Mouse (Mus musculus) urinary bladder, postnatal 36 days (tissue): Measurements from ENCODE around the gene Ccdc47.
"Not testable (repeated sequence)": the region's sequence is repeated elsewhere in the genome, so short reads cannot be mapped to it uniquely, and the experiment has no call there.

Source experiments
- DNase-seq, 2 experiments: peaks; one replicate each; pipeline ENCODE4 v3.0.0; 2022; ENCODE audit warnings: low spot score in 2 of 2, mixed read lengths in 1 of 2

The Ccdc47 gene

DNA sequence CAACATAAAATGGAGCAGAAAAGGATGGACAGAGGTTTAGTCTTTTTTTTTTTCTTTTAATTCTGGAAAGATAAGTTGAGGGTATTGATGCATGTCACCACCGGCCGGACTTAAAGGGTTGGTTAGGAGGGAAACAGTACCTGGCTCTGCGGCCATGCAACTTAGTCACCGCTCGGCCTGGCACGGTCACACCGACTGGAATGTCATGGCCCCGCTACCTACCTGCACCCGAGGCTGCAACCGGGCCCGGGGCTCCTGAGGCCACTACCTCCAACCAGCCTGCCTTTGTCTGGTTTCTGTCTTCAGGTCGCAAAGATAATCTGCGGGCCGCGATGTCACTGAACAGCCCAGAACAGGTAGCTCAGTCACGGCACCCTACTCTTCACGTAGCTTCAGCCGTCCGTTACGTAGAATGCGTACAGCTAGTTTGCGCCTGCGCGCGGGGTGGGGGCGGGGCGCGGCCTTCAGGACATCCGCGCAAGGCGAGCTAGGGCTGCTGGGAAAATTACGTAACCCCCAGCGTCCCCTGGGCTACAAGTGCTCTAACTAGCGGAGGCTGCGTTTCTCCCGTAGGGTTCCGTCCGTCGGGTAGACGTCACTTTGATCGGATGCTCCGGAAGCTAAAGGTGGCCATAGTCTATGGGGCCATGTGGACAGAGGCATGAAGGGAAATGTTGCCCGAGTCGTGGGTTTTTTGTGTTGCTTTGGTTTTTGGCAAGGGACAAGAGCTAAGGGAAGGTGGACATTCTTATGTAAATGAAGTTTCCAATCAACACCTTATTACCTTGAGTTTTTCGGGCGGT is at the start of gene Ccdc47:
Ccdc47 (minus strand) TSS at position 418 of the 803 bp plus-strand sequence.
- DNase-seq = peak; percentile 87 to 95

- DNase-seq = no peak
These were observed 49.4 kb upstream of the Ccdc47 start for GRCm38 (mm10) chr11:106265570-106265969.

- no peak for DNase-seq
These were observed 48.8 kb upstream of the Ccdc47 start for GRCm38 (mm10) chr11:106264988-106265387.

GRCm38 (mm10) chr11:106263963-106264362 is 47.8 kb upstream of the Ccdc47 start:
- DNase-seq = no peak

- no peak for DNase-seq
These were observed 44.8 kb upstream of the Ccdc47 start for GRCm38 (mm10) chr11:106260826-106261450.

DNA sequence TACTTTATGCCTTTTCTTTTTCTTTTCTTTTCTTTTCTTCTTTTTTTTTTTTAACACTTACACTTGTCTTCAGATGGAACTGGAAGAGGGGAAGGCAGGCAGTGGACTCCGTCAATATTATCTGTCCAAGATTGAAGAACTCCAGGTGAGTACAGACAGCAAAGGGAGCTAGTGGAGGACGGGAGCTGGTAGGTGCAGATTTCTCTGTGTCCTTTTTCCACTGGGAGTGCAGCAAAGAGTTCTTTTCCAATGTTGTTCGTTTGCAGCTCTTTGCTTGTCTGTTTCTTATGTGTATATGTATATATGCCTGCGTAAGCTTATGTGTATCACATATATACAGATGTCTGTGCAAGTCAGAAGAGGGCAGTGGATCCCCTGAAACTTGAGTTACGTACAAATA is 40.6 kb upstream of the Ccdc47 start:
- no peak for DNase-seq

DNA sequence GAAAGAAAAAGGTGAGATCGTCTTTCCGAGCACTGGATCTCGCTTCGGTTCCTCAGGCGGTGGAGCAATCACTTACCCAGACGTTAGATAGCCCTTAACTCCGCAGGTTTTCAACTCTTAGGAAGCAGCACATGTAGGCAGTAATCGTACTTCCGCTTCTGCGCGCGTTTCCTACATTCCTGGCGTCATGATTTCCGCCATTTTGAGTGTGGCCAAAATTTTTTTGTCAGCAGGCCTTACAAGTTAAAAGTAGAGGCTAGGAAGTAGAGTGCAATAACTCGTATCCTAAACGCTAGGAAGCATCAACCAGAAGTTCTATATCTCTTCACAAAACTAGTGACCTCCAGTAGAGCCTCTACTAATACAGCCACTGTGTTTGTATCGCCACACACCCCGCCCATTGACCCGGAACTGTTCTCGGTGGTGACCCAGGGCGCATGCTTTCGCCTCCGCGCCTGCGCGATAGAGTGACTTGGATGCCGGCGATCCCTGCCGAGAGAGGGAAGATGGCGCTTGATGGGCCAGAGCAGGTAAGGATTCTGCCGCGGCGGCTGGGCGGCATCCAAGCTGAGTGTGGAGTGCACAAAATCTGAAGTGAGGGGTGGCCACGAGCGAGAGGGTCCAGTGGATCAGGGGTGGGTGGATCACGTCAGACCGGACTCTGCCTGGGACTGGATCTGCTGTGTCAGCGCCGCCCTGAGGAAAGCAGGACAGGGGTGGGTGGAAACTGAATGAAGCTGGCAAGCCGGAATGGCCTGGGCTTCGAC is 39.7 kb upstream of the Ccdc47 start, which contains the start of the genes Ftsj3 and Psmc5:
Ftsj3 (minus strand) TSS at position 395 of the 767 bp plus-strand sequence.
Psmc5 (plus strand) TSS at position 470 of the 767 bp plus-strand sequence.
- peak; percentile 98 for DNase-seq

- DNase-seq = no peak
These were observed 39.0 kb upstream of the Ccdc47 start for GRCm38 (mm10) chr11:106255174-106255573.

DNA sequence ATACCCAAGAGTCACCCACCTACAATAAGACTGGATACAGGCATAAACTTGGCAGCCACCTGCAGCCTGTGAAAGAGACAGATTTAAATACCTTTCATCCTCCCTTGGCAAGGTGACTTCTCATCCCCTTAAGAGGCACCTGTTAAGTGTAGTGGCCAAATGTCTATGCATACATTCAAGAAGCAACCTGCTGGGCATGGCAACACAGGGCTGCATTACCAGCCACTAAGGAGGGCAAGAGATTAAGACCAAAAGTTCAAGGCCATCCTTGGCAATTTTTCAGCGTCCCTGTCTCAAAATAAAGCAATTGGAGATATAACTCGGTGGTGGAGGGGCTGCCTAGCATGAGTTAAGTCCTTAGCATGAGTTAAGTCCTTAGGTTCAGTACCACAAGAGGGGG is 38.6 kb upstream of the Ccdc47 start:
- no peak for DNase-seq

DNA sequence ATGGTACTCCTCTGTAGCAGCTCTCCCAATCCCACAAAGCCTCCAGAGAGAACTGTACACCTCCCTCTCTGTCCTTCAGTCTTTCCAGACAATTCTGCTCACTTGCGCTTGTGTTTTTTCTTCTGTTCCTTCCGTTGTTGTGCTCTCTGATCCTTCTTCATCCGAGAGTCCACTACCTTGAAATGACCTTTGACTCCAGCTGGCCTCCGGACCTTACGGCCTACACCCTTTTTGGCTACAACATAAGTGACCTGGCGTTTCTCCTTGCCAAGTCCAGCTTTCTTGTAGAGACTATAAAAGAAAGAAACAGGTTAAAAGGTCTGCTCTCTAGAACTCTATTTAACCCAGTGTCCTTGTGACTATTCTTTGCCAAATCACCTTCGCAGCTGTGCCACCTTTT is 33.2 kb upstream of the Ccdc47 start:
- no peak for DNase-seq

- DNase-seq = no peak
These were observed 30.7 kb upstream of the Ccdc47 start for GRCm38 (mm10) chr11:106246834-106247233.

DNA sequence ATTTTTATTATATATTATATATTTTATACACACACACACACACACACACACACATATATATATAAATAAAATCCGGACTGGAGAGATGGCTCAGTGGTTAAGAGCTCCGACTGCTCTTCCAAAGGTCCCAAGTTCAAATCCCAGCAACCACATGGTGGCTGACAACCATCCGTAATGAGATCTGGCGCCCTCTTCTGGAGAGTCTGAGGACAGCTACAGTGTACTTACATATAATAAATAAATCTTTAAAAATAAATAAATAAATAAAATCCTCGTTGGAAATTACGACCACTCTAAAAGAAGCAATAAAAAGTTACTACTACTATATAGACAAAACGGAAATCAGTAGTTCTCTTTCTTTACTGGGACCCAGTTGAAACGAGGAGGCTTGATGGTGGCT is 17.8 kb upstream of the Ccdc47 start:
- DNase-seq = not testable (repeated sequence)

GRCm38 (mm10) chr11:106220603-106221002 is 4.5 kb upstream of the Ccdc47 start:
- DNase-seq = no peak

DNA sequence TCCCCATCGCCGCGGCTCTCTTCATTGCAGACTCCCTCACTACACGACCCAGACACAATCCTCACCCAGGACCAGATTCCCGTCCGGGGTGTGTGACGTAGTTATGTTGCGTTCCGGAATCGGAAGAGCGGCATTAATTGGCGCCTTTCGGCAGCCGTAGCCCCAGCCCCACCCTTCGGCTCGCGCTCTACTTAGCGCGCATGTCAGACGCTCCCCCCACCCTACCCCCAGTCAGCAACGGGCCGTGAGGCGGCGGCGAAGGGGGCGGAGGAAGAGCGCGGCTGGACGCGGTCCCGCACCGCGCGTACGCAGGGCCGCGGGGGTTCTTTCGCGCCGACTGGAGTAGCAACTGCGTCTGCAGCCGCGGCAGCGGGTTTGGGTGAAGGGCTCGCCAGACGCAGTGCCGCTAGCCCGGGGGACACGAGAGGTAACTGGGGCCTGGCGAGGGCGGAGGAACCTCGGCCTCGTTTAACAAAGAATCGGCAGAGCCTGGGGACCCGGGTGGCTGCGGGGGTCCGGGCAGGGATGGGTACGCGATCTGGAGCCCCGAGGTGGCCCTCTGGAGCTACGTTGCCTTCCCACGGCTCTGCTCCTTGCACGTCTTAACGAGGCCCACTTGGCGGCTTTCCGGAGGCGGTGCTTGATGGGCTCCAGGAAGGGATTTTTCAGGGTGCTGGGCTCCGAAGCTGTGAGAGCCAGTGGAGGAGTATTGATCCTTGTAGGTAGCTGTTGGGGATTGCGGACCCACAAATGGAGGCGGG is 766 bp upstream of the Ccdc47 start, which contains the start of gene Ddx42:
Ddx42 (plus strand) TSS at position 197 of the 761 bp plus-strand sequence.
- peak; percentile 81 to 90 for DNase-seq

DNA sequence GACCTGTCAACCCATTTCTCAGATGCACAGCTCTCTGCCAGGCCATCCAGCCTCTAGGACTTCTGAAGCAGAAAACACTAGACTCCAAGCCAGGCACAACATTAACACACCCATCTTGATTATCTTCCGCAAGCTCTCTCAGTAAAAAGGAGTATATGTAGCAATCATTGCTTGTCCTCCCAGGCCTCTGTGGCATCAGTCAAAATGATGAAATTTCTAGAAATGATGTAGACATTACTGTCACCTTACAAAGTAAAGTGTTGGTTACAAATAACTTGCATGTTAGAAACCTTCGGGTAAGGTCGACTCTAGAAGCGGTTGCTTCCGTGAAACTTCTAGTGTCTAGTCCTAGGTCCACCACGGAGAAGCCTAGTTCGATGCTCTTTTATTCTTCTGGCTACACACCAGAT is 689 bp downstream of the Ccdc47 start:
- DNase-seq = no peak

DNA sequence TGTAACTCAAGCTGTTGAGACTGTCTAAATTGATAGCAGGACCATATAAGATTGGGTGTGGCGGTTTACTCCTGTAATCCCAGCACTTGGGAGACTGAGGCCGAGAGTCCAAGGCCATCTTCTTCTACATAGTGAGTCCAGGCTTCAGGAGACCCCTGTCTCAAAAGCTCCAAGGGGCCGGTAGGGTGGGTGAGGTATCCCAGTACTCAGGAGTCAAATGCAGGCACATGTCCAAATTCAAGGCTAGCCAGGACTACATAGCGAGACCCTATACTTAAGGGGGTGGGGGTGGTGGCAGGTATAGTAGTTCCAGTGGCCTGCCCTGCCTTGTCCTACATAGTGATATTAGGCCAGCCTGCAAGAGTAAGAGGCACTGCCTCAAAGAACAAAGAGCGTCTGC is 1.3 kb downstream of the Ccdc47 start:
- no peak for DNase-seq

- no peak for DNase-seq
These were observed 3.4 kb downstream of the Ccdc47 start for GRCm38 (mm10) chr11:106212771-106213170.

DNA sequence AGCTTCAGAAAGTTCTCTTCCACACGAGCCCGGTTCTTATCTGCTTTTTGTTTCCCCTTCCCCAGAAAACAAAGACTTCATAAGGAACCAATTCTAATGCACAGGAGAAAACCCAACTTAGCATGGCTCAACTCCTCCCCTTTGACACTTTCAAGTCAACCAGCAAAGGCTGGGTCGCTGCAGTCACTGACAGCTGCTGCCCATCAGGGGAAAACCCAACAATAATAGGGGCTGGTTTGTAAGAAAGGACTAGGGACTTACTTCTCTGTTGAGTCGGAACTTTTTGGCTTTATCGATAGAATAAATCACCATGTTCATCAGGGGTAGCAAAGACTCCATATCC is 14.1 kb downstream of the Ccdc47 start, which contains the start of gene Strada:
Strada (minus strand) TSS at position 46 of the 343 bp plus-strand sequence.
- DNase-seq = no peak

DNA sequence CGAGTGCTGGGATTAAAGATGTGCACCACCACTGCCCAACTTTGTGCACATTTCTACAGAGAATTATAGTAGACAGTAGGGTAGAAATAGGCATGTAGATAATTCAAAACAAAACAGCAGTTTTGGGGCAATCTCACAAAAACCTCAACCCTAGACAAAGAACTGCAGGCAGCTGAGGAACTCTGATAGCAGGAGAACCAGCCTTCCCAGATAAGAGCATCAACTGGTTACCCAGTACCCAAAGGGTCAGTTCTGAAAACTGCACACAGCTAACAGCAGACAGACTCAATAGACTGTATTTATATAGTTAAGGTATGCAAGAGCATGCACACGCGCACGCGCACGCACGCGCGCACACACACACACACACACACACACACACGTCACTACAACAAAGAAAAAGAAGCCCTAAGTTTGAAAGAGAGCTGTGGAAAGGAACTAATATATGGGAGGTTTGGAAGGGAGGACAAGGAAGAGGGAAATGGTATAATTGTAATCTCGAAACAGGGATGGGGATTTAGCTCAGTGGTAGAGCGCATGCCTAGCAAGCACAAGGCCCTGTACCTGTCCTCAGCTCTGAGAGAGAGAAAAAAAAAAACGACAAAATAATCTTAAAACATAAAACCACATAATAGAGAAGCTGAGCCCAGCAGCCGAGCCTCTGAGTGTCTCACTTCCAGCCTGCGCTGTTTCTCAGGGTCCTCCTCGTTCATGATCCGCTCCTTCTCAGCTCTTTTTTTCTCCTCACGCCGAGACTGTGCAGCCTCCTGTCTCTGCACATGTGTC is 14.6 kb downstream of the Ccdc47 start:
- no peak for DNase-seq

DNA sequence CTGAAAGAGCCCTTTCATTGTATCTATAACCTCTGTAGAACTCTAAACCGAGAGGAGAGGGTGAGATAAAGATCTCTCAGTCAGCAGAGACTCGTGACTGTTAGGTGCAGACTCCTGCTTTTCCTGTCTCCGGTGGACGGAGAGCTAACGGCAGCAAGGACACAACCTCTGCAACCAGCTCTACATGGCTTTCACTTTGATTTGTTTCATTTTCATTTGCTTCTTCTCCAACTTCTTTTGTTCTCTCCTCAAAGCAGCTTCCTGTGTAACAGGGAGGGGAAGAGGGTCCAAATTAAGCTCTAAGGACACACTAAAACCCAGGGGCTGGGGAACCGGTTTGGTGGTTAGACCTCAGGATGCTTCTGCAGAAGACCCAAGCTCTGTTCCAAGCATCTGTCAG is 15.4 kb downstream of the Ccdc47 start:
- DNase-seq = no peak

DNA sequence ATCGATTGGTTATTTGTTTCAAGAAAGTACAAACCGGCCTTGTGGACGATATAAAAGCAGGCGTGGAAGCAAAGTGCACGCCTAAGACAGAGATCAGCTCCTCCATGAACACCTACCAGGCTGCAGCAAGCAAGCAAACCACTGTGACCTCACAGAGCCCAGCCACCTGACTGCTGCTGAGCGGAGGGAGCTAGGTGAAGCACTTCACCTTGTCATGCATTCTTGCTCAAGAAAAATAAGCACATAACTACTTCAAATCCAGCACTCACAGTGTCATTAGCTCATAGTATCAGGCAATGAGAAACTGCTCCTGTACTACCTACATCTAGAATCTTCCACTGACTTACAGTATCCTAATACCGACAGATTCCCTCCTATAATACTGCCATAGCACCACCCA is 16.1 kb downstream of the Ccdc47 start:
- DNase-seq = not testable (repeated sequence)
